Mouse (Mus musculus) liver, embryonic 11.5 days (tissue): Measurements from ENCODE around the gene Gulp1. TPM values are rescaled to one million over a fixed set of nuclear protein-coding genes. Genes with fewer than 3 reads are reported as not detected.

ENCODE experiments used
- ATAC-seq: fragments of 200-750 bp; cut with Nextera tagmentation; replicated peaks from 2 replicates; pipeline ENCODE4 v1.8.0; 2017; ENCODE audit warnings: moderate number of reproducible peaks, mild to moderate bottlenecking, moderate TSS enrichment, moderate library complexity; ENCODE audit not compliant: low FRiP score
- DNase-seq: peaks from one replicate; pipeline ENCODE4 v3.0.0-alpha.2; 2017; ENCODE audit warnings: low spot score
- H3K27ac ChIP-seq: fragments of 300-500 bp; sonication (generic); 2 replicates; pipeline ENCODE4 v1.5.1; 2014; ENCODE audit warnings: mild to moderate bottlenecking, low read depth, low read length, control low read depth
- H3K27me3 ChIP-seq: fragments of 300-500 bp; sonication (generic); replicated peaks from 2 replicates; pipeline ENCODE4 v1.6.1; 2014; ENCODE audit warnings: low read length, mixed read lengths; ENCODE audit not compliant: control insufficient read depth, insufficient read depth
- H3K36me3 ChIP-seq: fragments of 300-500 bp; sonication (generic); 2 replicates; pipeline ENCODE4 v1.6.1; 2014; ENCODE audit warnings: mild to moderate bottlenecking, low read length, moderate library complexity, mixed read lengths; ENCODE audit not compliant: control insufficient read depth, insufficient read depth
- H3K4me1 ChIP-seq: fragments of 300-500 bp; sonication (generic); replicated peaks from 2 replicates; pipeline ENCODE4 v1.6.1; 2014; ENCODE audit warnings: low read length, mixed read lengths; ENCODE audit not compliant: control insufficient read depth, insufficient read depth
- H3K4me2 ChIP-seq: fragments of 300-500 bp; sonication (generic); 2 replicates; pipeline ENCODE4 v1.6.1; 2014; ENCODE audit warnings: mild to moderate bottlenecking, control low read depth, moderate library complexity
- H3K4me3 ChIP-seq: fragments of 300-500 bp; sonication (generic); 2 replicates; pipeline ENCODE4 v1.5.1; 2014; ENCODE audit warnings: low read depth, low read length, control low read depth
- H3K9ac ChIP-seq: fragments of 300-500 bp; sonication (generic); 2 replicates; pipeline ENCODE4 v1.6.1; 2014; ENCODE audit warnings: low read depth, low read length, control low read depth
- H3K9me3 ChIP-seq: fragments of 300-500 bp; sonication (generic); 2 replicates; pipeline ENCODE4 v1.6.1; 2016; ENCODE audit warnings: low read length, inconsistent platforms, mixed read lengths; ENCODE audit not compliant: control insufficient read depth
- WGBS: fragments of 180-500 bp; shearing (Covaris S2); extraction: QIAGEN DNeasy Blood & Tissue Kit; methylation state at CpG from one replicate; pipeline ENCODE4 v1.1.7; 2014; 5-methylcytosine and 5-hydroxymethylcytosine counted together
- polyA plus RNA-seq: library from polyadenylated mRNA; unstranded; fragments of >200 nt; fragmentation: Nextera tagmentation; extraction: Ambion mirVana; gene quantifications from 2 replicates; pipeline ENCODE4 v1.2.1, GENCODE M21; 2014

Gulp1 gene
- polyA plus RNA-seq, 1 experiment from 2014 or later: 4.5 TPM

DNA sequence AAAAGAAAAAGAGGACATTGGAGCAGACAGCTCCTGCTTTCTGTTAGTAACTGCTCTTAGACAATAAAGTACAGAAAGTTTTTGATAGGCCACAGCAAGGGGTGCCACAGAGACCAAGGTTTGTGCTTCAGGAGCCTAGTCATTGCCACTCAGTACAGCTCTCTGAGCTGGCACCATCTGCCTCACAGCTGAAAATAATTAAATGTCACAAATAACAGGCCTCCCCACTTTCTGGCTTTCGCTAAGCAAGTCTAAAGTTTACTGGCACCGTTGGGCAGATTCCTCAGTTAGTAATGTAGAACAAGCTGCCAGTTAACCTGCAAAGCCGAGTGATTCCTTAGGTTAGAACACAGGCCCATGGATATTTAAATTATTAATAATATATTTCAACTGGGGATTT, 127.7 kb downstream of the Gulp1 start:
- 72% methylated on average over 3 of the region's 3 CpGs for WGBS
- Histone ChIP-seq H3K4me1 (no peaks in the 10 kb centered on the region), H3K4me3 (no peak overlapping the region), H3K36me3 (no peaks in the 10 kb centered on the region), H3K9me3 (no peaks in the 10 kb centered on the region), H3K27me3 (no peaks in the 10 kb centered on the region), H3K9ac (no peak overlapping the region), H3K27ac (no peak overlapping the region), H3K4me2 (no peak overlapping the region)
- DNase-seq (no peak), ATAC-seq (no peak)

GRCm38 (mm10) chr1:44679415-44679814, 128.1 kb downstream of the Gulp1 start:
- no peak for ATAC-seq
- no peak for DNase-seq
- 69% methylated on average over 3 of the region's 3 CpGs for WGBS

DNA sequence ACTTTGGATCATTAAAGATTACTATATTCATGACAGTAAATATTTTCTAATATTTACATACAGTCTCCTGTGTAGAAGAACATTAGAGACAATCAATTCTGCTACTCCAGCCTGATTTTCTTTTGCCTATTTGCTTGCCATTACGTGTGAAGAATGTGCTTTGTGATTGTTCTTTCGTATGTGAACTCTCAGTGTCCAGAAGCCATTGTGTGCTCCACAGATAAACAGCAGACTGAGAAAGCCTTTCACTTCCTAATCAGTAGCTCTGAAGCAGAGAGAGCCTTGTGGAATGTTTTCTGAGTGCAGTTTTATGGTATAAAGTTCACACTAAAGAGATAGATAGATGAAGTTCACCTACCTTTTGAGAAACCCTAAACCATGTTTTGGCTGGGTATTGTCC, 131.2 kb downstream of the Gulp1 start:
- ATAC-seq (no peak), DNase-seq (no peak)
- Histone ChIP-seq H3K4me3 (no peak overlapping the region), H3K4me1 (no peaks in the 10 kb centered on the region), H3K9me3 (no peaks in the 10 kb centered on the region), H3K36me3 (no peaks in the 10 kb centered on the region), H3K27me3 (no peaks in the 10 kb centered on the region), H3K27ac (no peak overlapping the region), H3K4me2 (no peak overlapping the region), H3K9ac (no peak overlapping the region)
- 52% methylated on average over 2 of the region's 2 CpGs for WGBS

More at GRCm38 (mm10) chr1:44679415-44679814, 128.1 kb downstream of the Gulp1 start:
- no peak overlapping the region for H3K4me3 ChIP-seq
- no peaks in the 10 kb centered on the region for H3K4me1 ChIP-seq
- H3K9ac ChIP-seq: no peak overlapping the region
- no peaks in the 10 kb centered on the region for H3K36me3 ChIP-seq
- H3K27me3 ChIP-seq: no peaks in the 10 kb centered on the region
- no peak overlapping the region for H3K27ac ChIP-seq
- H3K4me2 ChIP-seq: no peak overlapping the region
- H3K9me3 ChIP-seq: no peaks in the 10 kb centered on the region

DNA sequence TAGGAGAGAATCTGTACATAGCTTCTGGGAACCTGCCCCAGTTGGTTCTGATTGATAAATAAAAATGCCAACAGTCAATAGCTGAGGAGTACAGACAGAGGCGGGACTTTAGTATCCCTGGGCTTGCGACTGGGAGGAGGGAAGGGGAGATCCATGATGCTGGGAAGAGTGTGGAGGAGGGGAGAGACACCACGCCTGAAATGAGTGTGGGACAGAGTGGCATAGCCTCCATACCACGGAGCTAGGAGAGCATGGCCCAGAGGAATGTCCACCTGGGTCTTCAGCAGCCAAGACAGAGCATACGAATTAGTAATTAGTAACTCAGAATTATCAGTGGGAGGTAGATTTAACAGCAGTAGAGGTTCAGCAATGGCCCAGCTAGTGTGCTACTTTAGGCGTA, 132.4 kb downstream of the Gulp1 start:
- ATAC-seq: no peak
- Histone ChIP-seq H3K4me1 (no peaks in the 10 kb centered on the region), H3K4me2 (no peak overlapping the region), H3K9me3 (no peaks in the 10 kb centered on the region), H3K36me3 (no peaks in the 10 kb centered on the region), H3K4me3 (no peak overlapping the region), H3K27ac (no peak overlapping the region), H3K9ac (no peak overlapping the region), H3K27me3 (no peaks in the 10 kb centered on the region)
- WGBS: 70% methylated on average over 6 of the region's 6 CpGs
- no peak for DNase-seq

DNA sequence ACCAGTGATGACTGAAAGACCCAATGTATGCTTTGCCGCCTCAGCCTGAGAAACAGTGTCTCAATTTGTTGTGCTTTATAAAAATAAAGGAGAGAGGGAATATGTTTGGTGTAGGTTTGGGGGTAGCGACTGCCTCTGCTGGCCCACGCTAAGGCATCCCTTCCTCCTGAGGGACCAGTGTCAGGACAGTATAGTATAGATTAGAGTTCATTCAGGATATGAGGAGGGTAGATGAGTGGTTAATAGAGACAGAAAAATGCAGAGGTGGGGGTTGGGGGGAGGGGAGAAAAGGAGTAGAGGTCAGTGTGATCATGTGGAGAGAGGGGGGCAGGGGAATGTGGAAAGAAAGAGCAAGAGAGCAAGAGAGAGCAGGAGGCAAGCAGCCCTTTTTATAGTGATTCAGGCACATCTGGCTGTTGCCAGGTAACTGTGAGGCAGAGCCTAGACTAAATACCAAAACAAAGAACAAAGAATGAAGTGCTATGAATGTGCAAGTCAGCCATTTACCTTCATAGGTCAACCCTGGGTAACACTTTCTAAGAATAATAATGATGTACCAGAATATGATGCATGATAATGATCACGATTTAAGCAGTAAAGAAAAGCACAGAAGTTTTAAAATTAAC, 169.6 kb downstream of the Gulp1 start:
- no peaks in the 10 kb centered on the region for H3K9me3 ChIP-seq
- 84% methylated on average over 4 of the region's 4 CpGs for WGBS
- H3K4me1 ChIP-seq: no peaks in the 10 kb centered on the region
- H3K4me2 ChIP-seq: no peak overlapping the region
- no peak overlapping the region for H3K9ac ChIP-seq
- ATAC-seq (no peak), DNase-seq (no peak)
- H3K36me3 ChIP-seq: no peaks in the 10 kb centered on the region
- no peak overlapping the region for H3K27ac ChIP-seq
- no peak overlapping the region for H3K4me3 ChIP-seq
- no peaks in the 10 kb centered on the region for H3K27me3 ChIP-seq

- Histone ChIP-seq H3K36me3 (no peaks in the 10 kb centered on the region), H3K9me3 (no peaks in the 10 kb centered on the region), H3K4me2 (no peak overlapping the region), H3K4me3 (no peak overlapping the region), H3K4me1 (no peaks in the 10 kb centered on the region), H3K9ac (no peak overlapping the region), H3K27ac (no peak overlapping the region), H3K27me3 (no peaks in the 10 kb centered on the region)
- ATAC-seq: no peak
- no peak for DNase-seq
These were observed 189.9 kb downstream of the Gulp1 start for GRCm38 (mm10) chr1:44741256-44741655.

DNA sequence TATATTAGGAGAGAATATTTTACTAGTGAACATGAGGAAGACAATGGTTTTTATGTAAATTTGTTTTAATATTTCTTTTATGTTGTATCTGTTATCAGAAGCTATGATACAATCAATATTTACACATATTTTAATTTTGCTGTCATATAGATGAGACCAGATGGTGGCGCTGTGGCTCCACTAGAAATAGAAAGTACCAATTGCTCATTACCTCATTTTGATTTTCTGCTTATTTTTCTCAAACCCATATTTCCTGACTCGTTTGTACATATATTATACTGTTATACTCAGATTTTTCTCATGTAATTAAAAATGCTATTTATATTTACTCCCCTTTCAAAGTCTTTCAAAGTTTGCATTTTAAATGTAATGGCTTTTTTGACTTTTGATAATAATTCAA, 194.4 kb downstream of the Gulp1 start:
- DNase-seq (no peak), ATAC-seq (no peak)
- Histone ChIP-seq H3K27me3 (no peaks in the 10 kb centered on the region), H3K9me3 (no peaks in the 10 kb centered on the region), H3K9ac (no peak overlapping the region), H3K4me3 (no peak overlapping the region), H3K27ac (no peak overlapping the region), H3K4me1 (no peaks in the 10 kb centered on the region), H3K36me3 (no peaks in the 10 kb centered on the region), H3K4me2 (no peak overlapping the region)
- 4% methylated on average over 2 of the region's 2 CpGs for WGBS

GRCm38 (mm10) chr1:44750731-44751730, 199.7 kb downstream of the Gulp1 start:
- Histone ChIP-seq H3K4me1 (no peaks in the 10 kb centered on the region), H3K9me3 (no peaks in the 10 kb centered on the region), H3K4me2 (no peak overlapping the region), H3K27me3 (no peaks in the 10 kb centered on the region), H3K36me3 (no peaks in the 10 kb centered on the region), H3K9ac (no peak overlapping the region), H3K27ac (no peak overlapping the region), H3K4me3 (no peak overlapping the region)
- 78% methylated on average over 5 of the region's 5 CpGs for WGBS
- ATAC-seq: no peak
- DNase-seq: no peak

- Histone ChIP-seq H3K27me3 (no peaks in the 10 kb centered on the region), H3K4me1 (no peaks in the 10 kb centered on the region), H3K27ac (no peak overlapping the region), H3K9ac (no peak overlapping the region), H3K9me3 (no peaks in the 10 kb centered on the region), H3K4me2 (no peak overlapping the region), H3K4me3 (no peak overlapping the region), H3K36me3 (no peaks in the 10 kb centered on the region)
- DNase-seq (no peak), ATAC-seq (no peak)
- WGBS: 70% methylated on average over 1 of the region's 1 CpGs
These were observed 226.9 kb downstream of the Gulp1 start for GRCm38 (mm10) chr1:44778251-44778650.
